Mouse (Mus musculus): ENCODE measurements around the gene Osbpl9.

The Osbpl9 gene

GRCm38 (mm10) chr4:109105254-109105653 is 96.8 kb downstream of the Osbpl9 start:
- no peak for DNase-seq (ENCODE audit: low spot score in 2 of 2)

- DNase-seq (ENCODE audit: low spot score in 2 of 2): no peak
Measured at GRCm38 (mm10) chr4:109103145-109103883, 98.8 kb downstream of the Osbpl9 start.

- DNase-seq (ENCODE audit: low spot score in 2 of 2): no peak
Measured at GRCm38 (mm10) chr4:109102574-109102973, 99.5 kb downstream of the Osbpl9 start.

- no peak for DNase-seq (ENCODE audit: low spot score in 2 of 2)
Measured at GRCm38 (mm10) chr4:109098861-109099260, 103.2 kb downstream of the Osbpl9 start.

DNA sequence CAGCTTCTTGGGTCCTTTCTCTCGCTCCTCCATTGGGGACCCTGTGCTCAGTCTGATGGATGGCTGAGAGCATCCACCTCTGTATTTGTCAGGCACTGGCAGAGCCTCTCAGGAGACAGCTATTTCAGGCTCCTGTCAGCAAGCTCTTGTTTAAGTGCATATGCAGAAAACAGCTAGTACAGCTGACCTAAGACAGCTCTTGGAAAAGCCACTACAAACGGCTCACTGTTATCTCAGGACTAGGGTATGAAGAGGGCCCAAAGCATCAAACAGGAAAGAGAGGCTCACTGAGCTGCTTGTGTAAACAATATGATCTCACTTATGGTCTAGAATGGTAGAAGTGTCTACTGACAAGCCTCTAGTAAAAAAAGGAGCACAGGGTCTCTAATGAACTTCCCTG is 107.8 kb downstream of the Osbpl9 start:
- DNase-seq (ENCODE audit: low spot score in 2 of 2): no peak

GRCm38 (mm10) chr4:109092344-109092743 is 109.7 kb downstream of the Osbpl9 start:
- no peak for DNase-seq (ENCODE audit: low spot score in 2 of 2)

DNA sequence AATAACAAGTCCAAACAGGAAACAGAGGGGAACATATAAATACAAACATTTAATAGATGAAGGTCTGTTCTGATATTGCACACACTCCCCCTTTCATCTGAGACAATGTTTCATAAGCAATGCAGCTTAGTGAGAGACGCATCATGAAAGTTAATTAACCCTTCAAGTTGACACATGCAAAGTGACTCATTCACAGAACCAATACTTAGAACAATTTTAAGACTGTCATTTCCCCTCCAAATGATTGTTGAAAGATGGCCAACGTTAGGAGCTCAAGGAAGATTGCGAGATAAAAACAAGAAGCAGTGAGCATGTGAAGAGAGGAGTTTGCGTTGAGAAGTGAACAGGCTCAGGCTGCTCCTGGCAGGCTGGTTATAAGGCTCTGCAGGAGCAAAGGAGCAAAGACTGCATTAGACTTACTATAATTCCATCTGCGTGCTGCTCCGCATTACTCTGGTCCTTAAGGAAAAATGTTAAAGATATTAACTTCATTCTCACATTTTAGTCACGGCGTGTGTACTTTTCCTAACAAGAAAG is 110.8 kb downstream of the Osbpl9 start:
- DNase-seq (ENCODE audit: low spot score in 2 of 2): no peak

GRCm38 (mm10) chr4:109089999-109090398 is 112.1 kb downstream of the Osbpl9 start:
- DNase-seq (ENCODE audit: low spot score in 2 of 2): no peak

DNA sequence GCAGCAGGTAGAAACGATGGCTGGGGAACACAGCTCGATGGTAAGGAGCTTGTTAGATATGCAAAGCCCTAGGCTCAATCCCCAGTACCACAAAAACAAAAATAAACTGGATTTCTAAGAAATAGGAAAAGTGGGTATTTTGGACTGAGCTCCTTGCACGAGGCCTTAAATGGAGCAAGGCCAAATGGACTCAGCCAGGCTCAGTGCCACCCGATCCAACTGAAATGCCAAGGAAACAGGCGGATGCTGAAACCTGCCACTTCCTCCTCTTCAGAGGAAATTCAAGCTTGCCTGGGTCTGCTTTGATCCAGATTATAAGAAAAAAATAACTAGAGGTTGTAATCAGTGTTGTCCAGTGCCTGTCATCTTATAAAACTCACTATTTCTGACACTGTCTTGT is 112.9 kb downstream of the Osbpl9 start:
- DNase-seq (ENCODE audit: low spot score in 2 of 2): no peak

- no peak for DNase-seq (ENCODE audit: low spot score in 2 of 2)
Measured at GRCm38 (mm10) chr4:109080118-109080517, 122.0 kb downstream of the Osbpl9 start.

DNA sequence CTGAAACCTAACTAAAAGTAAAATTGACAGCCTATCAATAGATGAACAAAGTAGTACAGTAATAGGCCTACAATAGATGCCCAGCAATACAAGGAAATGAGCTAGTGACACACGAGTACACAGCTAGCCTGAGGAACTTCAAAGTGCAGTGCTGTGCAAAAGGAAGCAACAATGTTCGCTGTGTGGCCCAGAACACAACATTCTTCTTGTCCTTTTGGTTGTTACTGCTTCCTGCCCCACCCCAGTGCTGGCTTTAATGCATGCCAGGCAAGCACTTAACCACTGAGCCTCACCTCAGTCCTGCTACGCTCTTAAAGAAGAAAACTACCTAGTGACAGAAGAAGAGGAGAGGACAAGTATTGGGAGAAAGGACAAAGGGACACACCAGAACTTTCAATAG is 122.4 kb downstream of the Osbpl9 start:
- no peak for DNase-seq (ENCODE audit: low spot score in 2 of 2)

GRCm38 (mm10) chr4:109078941-109079340 is 123.1 kb downstream of the Osbpl9 start:
- no peak for DNase-seq (ENCODE audit: low spot score in 2 of 2)

DNA sequence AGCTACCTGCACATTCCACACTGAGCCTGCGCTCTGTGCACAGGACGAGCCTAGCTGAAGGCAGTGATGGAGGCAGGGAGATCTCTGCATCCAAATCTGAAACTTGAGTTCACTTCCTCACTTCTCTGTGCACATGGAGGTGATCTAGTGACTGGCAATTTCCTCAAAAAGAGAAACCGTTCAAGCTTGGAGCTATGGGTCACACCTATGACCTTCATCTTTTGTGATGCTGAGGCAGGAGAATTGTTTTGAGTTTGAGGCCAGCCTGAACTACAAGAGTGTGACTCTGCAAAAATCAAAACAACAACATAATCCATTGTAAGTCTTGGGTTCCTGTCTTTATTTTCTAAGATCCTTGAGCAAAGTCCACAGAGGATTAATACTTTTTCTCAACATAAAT is 128.8 kb downstream of the Osbpl9 start:
- DNase-seq (ENCODE audit: low spot score in 2 of 2): no peak

- no peak for DNase-seq (ENCODE audit: low spot score in 2 of 2)
Measured at GRCm38 (mm10) chr4:109072891-109073290, 129.2 kb downstream of the Osbpl9 start.

- no peak for DNase-seq (ENCODE audit: low spot score in 2 of 2)
Measured at GRCm38 (mm10) chr4:109065714-109066113, 136.4 kb downstream of the Osbpl9 start.

- no peak for DNase-seq (ENCODE audit: low spot score in 2 of 2)
Measured at GRCm38 (mm10) chr4:109064941-109065340, 137.1 kb downstream of the Osbpl9 start.

DNA sequence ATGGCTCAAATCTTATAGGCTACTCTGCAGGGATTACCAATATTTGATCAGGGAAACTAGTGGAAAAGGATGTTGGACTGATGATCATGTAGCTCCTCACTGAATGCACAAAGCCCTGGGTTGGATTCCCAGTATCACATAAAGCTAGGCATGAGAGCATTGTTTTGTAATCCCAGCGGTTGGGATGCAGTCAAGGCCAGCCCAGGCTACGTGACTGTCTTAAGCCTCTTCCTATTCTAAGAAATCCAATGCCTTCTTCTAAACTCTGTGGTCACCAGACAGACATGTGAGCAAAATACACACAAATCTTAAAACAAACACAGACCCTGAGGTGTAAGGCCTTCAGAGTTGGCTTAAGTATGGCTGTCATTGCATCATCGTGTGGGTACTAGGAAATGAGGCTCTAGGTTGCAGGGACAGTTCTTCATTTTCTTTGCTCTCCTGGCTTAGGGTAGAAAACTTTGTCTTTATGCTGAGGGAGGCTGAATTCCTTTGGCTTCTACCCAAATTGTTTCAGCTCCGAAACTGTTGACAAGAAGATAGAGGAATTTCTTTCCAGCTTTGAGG is 142.7 kb downstream of the Osbpl9 start:
- DNase-seq (ENCODE audit: low spot score in 2 of 2): no peak

GRCm38 (mm10) chr4:109057640-109058039 is 144.4 kb downstream of the Osbpl9 start:
- DNase-seq (ENCODE audit: low spot score in 2 of 2): no peak

DNA sequence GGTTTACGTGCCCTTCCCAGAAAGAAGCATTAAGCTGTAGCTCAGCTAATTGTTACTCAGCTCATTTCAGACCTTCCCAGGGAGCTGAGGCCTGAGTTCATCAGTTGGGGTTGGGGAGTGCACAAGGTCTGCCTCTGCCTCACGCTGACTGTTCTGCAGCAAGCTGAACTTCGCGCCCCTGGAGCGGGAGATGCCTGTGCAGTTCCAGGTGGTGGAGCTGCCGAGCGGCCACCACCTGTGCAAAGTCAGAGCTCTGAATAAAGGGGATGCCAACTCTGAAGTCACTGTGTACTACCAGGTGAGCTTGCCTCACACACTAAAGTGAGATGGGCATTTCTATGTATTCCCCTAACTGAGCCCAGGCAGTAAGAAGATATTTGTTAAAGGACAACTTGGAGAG is 145.7 kb downstream of the Osbpl9 start:
- DNase-seq (ENCODE audit: low spot score in 2 of 2): no peak

DNA sequence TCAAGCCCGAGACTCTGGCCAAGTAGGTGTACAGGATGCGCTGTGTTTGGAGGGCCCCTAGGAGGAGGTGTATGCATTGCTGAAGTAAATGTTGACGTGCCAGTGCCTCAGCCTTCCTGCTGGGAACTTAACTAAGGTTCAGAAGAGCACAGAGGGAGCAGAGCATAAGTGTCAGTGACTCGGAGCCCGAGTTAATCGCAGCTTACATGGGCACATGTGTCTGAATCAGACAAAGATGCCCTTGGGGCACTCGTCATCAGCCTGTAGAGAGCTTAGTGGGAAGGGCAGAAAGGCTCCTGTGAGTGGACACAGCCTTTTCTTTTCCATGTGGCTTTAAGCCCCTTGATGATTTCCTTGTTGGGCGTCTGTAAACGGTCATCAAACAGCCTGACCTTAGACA is 148.1 kb downstream of the Osbpl9 start:
- no peak for DNase-seq (ENCODE audit: low spot score in 2 of 2)

DNA sequence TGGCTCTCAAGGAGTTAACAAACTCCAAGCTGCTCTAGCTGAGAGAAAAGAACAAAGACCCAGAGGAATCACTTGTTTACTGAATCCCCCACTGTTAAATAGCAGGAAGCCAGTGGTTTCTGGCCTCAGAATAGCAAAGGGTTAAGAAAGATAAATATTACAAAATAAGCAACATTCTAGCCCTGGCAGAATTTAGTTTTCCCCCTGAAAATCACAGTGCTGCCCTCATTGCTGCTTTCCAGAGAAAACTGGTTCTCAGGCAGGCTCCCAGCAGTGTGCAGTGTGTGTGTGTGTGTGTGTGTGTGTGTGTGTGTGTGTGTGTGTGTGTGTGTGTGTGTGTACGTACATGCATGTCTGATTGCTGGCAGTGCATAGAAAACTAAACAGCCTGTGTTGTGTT is 149.8 kb downstream of the Osbpl9 start:
- no peak for DNase-seq (ENCODE audit: low spot score in 2 of 2)

- DNase-seq (ENCODE audit: low spot score in 2 of 2): no peak
Measured at GRCm38 (mm10) chr4:109048258-109048657, 153.8 kb downstream of the Osbpl9 start.

DNA sequence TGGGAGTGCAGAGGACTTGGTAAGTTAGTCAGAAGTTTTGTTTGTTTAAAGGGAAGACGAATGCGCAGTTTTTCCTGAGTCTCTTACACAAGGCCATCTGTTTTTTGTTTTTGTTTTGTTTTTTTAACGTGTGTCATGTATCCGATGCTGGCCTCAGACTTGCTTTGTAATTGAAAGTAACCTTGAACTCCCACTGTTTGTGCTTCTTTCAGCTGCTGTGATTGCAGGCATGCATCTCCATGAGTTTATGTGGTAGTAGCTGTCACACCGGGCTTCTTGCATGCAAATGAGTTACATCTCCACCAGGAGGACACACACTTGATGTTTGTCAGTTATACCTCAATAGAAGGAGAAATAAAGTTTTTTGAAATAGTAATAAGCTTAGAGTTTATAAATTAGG is 158.3 kb downstream of the Osbpl9 start:
- DNase-seq (ENCODE audit: low spot score in 2 of 2): no peak
